Mouse (Mus musculus): ENCODE data around the gene Grb14.
A peak's percentile ranks its signal among the peaks of the same experiment; 100 is the strongest.

The Grb14 gene

DNA sequence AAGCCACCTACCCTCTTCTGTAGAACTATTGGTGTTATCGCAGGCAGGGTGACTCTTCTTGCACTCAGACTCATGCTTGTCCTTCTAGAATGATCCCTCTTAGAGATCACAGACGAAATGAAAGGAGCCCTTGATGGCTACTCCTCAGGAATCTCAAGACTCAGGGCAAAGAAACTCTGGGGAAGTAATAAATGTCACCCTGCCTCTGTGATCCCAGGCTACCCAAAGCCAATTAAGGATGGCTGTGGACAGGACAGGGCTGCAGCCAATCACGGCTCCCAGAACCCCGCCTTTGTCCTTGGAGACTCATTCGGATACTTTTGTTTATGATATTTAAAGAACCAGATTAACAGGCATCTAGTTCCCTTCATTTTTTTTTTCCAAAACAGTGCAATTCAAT lies 49.2 kb downstream of the Grb14 start:
- DNase-seq (ENCODE audit: extremely low read depth, low read depth): no peak

GRCm38 (mm10) chr2:64974549-64974948 lies 50.2 kb downstream of the Grb14 start:
- DNase-seq (ENCODE audit: extremely low read depth, low read depth): no peak

DNA sequence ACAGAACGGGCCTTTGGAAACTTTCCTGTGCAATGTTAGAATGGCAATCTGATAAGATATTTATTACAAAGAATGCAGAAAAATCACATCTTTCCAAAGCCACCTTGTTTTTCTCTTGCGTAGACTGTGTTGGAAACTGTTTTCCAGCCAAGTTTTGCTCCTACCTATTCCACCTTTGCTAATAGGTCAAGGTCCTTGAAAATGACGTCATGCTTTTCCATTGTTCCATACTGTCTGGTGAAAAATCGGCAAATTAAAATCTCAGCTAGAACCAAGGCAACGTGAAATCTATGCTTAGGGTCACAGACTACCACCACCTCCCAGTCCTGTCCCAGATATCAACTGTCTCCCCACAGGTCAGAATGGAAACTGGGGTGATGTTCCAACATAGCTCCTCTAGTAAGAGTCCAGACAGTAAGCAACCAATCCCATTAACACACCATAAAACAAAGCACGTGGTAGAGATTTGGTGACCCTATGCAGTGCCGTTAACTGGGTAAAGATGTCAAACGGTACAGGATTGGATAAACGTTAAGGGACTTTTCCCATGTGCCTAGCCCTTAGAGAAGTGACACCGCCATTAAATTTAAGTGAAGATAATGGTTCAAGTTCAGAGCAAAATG lies 50.9 kb downstream of the Grb14 start:
- DNase-seq (ENCODE audit: extremely low read depth, low read depth): no peak

DNA sequence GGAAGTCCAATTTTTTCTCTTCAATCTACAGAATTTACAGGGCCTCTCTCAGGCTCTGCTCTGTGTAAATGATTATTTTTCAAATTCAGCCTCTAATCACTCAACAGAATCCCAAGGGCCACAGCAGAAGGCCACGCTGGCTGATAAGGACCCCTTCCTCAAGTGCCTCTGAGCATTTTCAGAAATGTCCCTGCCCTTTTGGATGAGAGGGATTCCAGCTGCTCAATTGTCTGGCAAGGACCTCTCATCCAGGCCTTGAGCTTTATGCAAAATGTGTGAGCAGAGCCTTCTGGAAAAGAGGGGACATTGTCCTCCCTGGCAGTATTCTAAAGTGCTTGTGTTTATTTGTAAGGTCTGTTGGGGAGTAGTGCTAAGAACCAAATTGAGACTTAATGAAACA lies 51.7 kb downstream of the Grb14 start:
- no peak for DNase-seq (ENCODE audit: extremely low read depth, low read depth)

GRCm38 (mm10) chr2:64971828-64972227 lies 53.0 kb downstream of the Grb14 start:
- DNase-seq (ENCODE audit: extremely low read depth, low read depth): no peak

GRCm38 (mm10) chr2:64970992-64971391 lies 53.8 kb downstream of the Grb14 start:
- no peak for DNase-seq (ENCODE audit: extremely low read depth, low read depth)

GRCm38 (mm10) chr2:64966893-64967444 lies 57.8 kb downstream of the Grb14 start:
- no peak for DNase-seq (ENCODE audit: extremely low read depth, low read depth)

DNA sequence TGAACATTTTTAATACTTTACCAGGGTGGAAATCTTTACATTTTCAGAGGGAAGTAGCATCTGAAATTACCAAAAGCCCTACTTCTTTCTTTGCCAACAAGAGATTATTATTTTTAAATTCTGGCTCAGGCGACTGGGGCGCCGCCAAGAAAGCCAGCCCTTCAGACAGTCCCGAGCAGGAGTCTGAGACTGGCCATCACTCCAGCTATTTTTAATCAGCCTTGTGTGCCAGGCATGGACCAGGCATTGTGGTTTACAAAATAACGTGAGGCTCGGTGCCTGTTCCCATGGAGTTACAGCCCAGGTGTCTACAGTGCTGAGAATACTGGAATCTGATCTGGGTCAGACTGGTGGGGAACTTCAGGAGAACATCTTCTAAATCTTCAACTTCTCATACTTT lies 58.5 kb downstream of the Grb14 start:
- DNase-seq (ENCODE audit: extremely low read depth, low read depth): no peak

GRCm38 (mm10) chr2:64965227-64965864 lies 59.4 kb downstream of the Grb14 start:
- DNase-seq (ENCODE audit: extremely low read depth, low read depth): no peak

GRCm38 (mm10) chr2:64962196-64962595 lies 62.6 kb downstream of the Grb14 start:
- DNase-seq (ENCODE audit: extremely low read depth, low read depth): no peak

DNA sequence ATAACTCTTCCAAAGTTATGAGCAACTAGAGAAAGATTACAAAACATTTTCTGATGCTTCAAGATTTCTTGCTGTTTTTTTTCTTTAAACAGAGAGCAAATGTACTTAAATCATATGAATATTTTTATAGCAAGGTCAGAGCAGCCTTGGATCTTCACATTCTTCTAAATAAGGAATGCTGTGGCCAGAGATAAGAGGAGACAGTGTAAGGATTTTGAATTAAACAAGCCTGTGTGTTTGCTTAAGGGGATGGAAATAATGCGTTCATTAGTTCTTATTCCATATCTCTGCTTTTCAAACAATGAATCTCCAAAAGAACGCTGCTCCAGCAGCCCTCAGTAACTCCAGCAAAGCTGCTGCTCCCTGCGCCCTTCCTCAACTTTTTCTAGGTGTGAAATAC lies 63.4 kb downstream of the Grb14 start:
- DNase-seq (ENCODE audit: extremely low read depth, low read depth): no peak

- DNase-seq (ENCODE audit: extremely low read depth, low read depth): no peak
These were observed 65.1 kb downstream of the Grb14 start for GRCm38 (mm10) chr2:64959657-64960056.

DNA sequence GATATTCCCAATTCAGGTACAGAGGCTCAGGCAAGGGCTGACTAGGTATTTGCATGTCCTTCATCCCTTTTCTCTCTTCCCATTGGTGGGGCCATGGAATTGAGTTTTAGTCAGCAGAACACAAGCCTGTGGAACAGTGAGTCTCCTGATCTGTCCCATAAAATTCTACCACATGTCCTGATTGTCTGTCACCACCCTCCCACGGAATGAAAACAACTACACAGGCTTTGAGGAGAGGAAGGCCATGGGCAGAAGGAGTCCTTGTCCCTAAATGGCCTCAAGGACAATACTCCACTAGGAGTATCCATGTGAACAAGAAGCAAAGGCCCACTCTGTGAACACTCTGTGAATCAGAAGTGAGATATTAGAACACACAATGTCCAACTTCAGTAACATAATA lies 69.3 kb downstream of the Grb14 start:
- no peak for DNase-seq (ENCODE audit: extremely low read depth, low read depth)

- no peak for DNase-seq (ENCODE audit: extremely low read depth, low read depth)
These were observed 75.6 kb downstream of the Grb14 start for GRCm38 (mm10) chr2:64949210-64949609.

- DNase-seq (ENCODE audit: extremely low read depth, low read depth): peak; percentile 6
These were observed 76.2 kb downstream of the Grb14 start for GRCm38 (mm10) chr2:64948418-64949169.

DNA sequence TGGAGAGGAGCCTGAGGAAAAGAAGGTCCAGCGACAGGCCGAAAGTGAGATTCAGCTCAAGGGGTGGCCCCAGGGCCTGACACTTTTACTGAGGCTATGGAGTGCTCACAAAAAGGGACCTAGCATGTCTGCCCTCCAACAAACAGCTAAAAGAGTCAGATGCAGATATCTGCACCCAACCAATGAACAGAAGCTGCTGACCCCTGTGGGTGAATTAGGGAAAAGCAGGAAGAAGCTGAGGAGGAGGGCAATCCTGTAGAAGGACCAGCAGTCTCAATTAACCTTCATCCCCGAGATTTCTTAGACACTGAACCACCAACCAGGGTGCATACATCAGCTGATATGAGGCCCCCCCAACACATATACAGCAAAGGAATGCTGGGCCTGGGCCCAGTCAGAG lies 77.3 kb downstream of the Grb14 start:
- no peak for DNase-seq (ENCODE audit: extremely low read depth, low read depth)

DNA sequence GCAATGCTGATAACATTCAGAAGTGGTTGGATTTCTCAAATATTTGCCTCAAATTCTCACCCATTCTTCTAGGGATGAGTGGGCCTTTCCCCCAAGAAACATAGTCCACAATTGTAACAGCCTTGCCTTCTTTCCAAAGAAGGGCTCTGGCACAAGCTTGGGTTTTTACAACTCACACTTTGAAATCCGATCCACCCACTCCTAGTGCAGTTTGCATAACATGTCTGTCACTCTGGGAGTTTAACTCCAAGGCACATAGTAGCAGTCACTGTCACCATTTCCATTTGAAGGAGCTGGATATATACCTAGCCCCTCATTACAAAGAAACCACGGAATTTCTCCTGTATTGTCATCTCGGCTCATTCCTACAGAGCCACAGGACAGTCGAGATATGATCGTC lies 103.9 kb downstream of the Grb14 start:
- DNase-seq (ENCODE audit: extremely low read depth, low read depth): no peak

- DNase-seq (ENCODE audit: extremely low read depth, low read depth): no peak
These were observed 109.3 kb downstream of the Grb14 start for GRCm38 (mm10) chr2:64915448-64915847.

DNA sequence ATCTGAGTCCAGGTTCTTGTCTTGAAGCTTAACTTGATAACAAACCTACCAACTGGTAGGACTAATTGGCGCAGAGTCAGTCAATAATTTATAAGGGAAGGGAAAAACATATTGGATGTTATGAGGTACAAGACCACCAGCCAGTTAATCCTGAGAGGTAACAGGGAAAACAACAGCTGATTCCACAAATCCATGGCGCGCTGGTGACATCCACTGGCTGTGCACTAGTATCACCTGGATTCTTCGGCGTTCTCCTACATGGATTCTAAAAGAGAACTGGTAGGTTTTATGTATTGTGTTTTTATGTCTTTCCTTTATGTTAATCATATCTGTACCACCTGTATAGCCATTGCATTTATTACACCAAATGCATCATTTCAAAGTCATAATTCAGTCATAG lies 119.9 kb downstream of the Grb14 start:
- no peak for DNase-seq (ENCODE audit: extremely low read depth, low read depth)

GRCm38 (mm10) chr2:64897844-64898243 lies 126.9 kb downstream of the Grb14 start:
- DNase-seq (ENCODE audit: extremely low read depth, low read depth): no peak

DNA sequence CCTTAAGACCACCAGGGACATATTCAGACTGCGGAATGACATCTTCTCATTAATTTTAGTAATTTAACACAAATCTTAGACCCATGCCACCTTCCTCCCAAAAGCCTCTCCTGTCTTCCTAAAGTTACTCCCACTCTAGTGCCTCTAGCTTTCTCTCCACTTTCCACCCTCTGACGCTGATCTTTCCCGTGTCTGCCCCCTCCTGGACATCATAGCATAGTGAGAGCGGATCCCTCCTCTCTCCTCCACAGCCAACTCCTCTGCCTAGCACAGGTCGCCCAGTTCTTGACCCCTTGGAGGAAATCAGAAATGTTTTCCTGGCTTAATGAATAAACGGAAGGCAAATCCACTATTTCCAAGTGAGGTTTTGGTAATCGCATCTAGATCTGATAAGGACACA lies 131.6 kb downstream of the Grb14 start:
- no peak for DNase-seq (ENCODE audit: extremely low read depth, low read depth)

- no peak for DNase-seq (ENCODE audit: extremely low read depth, low read depth)
These were observed 137.6 kb downstream of the Grb14 start for GRCm38 (mm10) chr2:64887098-64887757.
